Mouse (Mus musculus): Measurements from ENCODE around the gene Spred2.

DNA sequence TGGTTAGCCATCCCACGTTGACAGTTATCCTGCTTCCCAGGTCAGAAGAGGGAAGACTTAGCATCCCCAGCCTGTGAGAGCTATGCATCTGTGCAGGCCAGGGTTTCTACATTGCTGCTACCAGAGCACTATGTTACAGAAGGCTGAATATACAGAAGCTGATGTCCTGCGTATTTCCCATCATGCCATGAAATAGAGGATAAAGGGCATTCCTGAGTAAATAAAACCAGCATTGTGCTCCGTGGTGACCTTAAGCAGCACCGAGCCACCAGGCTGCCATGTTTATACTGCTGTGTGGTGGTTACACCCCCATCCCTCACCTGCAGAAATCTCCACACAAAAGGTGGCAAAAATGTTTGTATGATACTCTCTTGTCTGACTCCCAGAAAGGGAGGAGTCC is 78.7 kb downstream of the Spred2 start:
- TF ChIP-seq CTCF (IDR thresholded peaks at IDR 0.05; ENCODE audit: borderline replicate concordance, control insufficient read depth, extremely low read depth, insufficient read depth, low read length, poor library complexity) (no peak), POLR2A (IDR thresholded peaks at IDR 0.05; ENCODE audit: control insufficient read depth, extremely low read depth, insufficient read depth, low read length, poor library complexity) (no peak)

All from thymus, adult 2 months (tissue).